Mouse (Mus musculus) Patski (cell line): Measurements from ENCODE around the gene Trpv3. TPM values are rescaled to one million over a fixed set of nuclear protein-coding genes. Genes with fewer than 3 reads are reported as not detected.
"Not testable (repeated sequence)": the region's sequence is repeated elsewhere in the genome, so short reads cannot be mapped to it uniquely, and the experiment has no call there.

Source experiments
- ATAC-seq: fragments of 100-300 bp; one replicate; pipeline ENCODE4 v1.8.0; 2021
- CTCF ChIA-PET: fragments of 350-600 bp; sonication (Branson Sonifier 250); formaldehyde crosslinking; loops from one replicate; lab custom pipeline; 2022; ENCODE audit warnings: inconsistent platforms; lab: Charles Lee
- POLR2A ChIA-PET: fragments of 350-600 bp; sonication (Branson Sonifier 250); formaldehyde crosslinking; loops from one replicate; lab custom pipeline; 2022; ENCODE audit warnings: antibody characterized with exemption, inconsistent platforms; lab: Charles Lee
- DNase-seq: peaks from one replicate; pipeline ENCODE4 v3.0.0-alpha.2; 2011; ENCODE audit warnings: low read depth, low spot score
- H3K27me3 ChIP-seq: fragments of 371-371 bp; one replicate; pipeline ENCODE4 v1.5.1; 2021
- CTCF ChIP-seq: fragments of 100-300 bp; IDR thresholded peaks from one replicate; pipeline ENCODE4 v1.5.1; 2021
- in situ Hi-C: fragments of 300-500 bp; cut with MboI; formaldehyde crosslinking; loops from 3 replicates; pipeline ENCODE4 v1.11.1; 2018; ENCODE audit warnings: low pct_unique_long_range_greater_than_20kb, mixed read lengths
- polyA plus RNA-seq: library from polyadenylated mRNA; unstranded; gene quantifications from one replicate; pipeline ENCODE4 v1.2.3, GENCODE M21; 2021

The Trpv3 gene
- polyA plus RNA-seq, 1 experiment from 2014 or later, result 0.01 TPM

- POLR2A ChIA-PET, result no interaction called here
- CTCF ChIA-PET, result no interaction called here
- ATAC-seq (no peak), DNase-seq (peak; percentile 25)
- TF ChIP-seq CTCF, result no peak
- H3K27me3 ChIP-seq, result no peaks in the 10 kb centered on the region
- in situ Hi-C loops, result loop anchor here (5.0 to 25.0 kb wide), 2 partner anchors 147 to 1078 kb away; partner anchors contain the start of genes Haspin, Olfr411 and Olfr412
Observed at GRCm38 (mm10) chr11:73283926-73284325, 16.7 kb downstream of the Trpv3 start.

GRCm38 (mm10) chr11:73284351-73284750 is 17.2 kb downstream of the Trpv3 start:
- ATAC-seq (no peak), DNase-seq (no peak)
- in situ Hi-C loops, result loop anchor here (5.0 to 25.0 kb wide), 2 partner anchors 147 to 1078 kb away; partner anchors contain the start of genes Haspin, Olfr411 and Olfr412
- ChIA-PET POLR2A (interaction anchor here (0.5 to 0.6 kb wide), 2 partner anchors 56 to 475 kb away, joined by 4 to 5 read pairs; no protein-coding TSS in a partner anchor), CTCF (no interaction called here)
- H3K27me3 ChIP-seq, result no peaks in the 10 kb centered on the region
- no peak for TF ChIP-seq CTCF

GRCm38 (mm10) chr11:73289621-73290020 is 22.4 kb downstream of the Trpv3 start:
- ATAC-seq (no peak), DNase-seq (no peak)
- POLR2A ChIA-PET, result no interaction called here
- no peaks in the 10 kb centered on the region for H3K27me3 ChIP-seq
- CTCF ChIA-PET, result no interaction called here
- in situ Hi-C loops, result loop anchor here (25.0 kb wide), 1 partner anchor 1073 kb away; the partner anchor contains the start of genes Olfr411 and Olfr412
- TF ChIP-seq CTCF, result no peak

GRCm38 (mm10) chr11:73303123-73303522 is 35.9 kb downstream of the Trpv3 start:
- no peaks in the 10 kb centered on the region for H3K27me3 ChIP-seq
- TF ChIP-seq CTCF, result no peak
- DNase-seq (no peak), ATAC-seq (no peak)
- POLR2A ChIA-PET, result no interaction called here
- CTCF ChIA-PET, result no interaction called here
- in situ Hi-C loops, result no loop called here

- CTCF ChIA-PET, result no interaction called here
- ATAC-seq (no peak), DNase-seq (no peak)
- no peak for TF ChIP-seq CTCF
- POLR2A ChIA-PET, result no interaction called here
- H3K27me3 ChIP-seq, result peaks cover 26% of the 10 kb centered on the region
- in situ Hi-C loops, result no loop called here
Observed at GRCm38 (mm10) chr11:73315961-73316360, 48.8 kb downstream of the Trpv3 start.

GRCm38 (mm10) chr11:73318581-73318980 is 51.4 kb downstream of the Trpv3 start:
- ATAC-seq, DNase-seq: not testable (repeated sequence)

GRCm38 (mm10) chr11:73321064-73321463 is 53.9 kb downstream of the Trpv3 start:
- ATAC-seq, CTCF ChIA-PET, in situ Hi-C loops, POLR2A ChIA-PET, DNase-seq, H3K27me3 ChIP-seq: not testable (repeated sequence)

More at GRCm38 (mm10) chr11:73318581-73318980, 51.4 kb downstream of the Trpv3 start:
- H3K27me3 ChIP-seq, result peaks cover 10% of the 10 kb centered on the region
- in situ Hi-C loops, POLR2A ChIA-PET: not testable (repeated sequence)
- CTCF ChIA-PET, result interaction anchor here (2.1 kb wide), 1 partner anchor 10 kb away, joined by 6 read pairs; the partner anchor contains the start of genes Aspa, Gm49340 and Spata22

GRCm38 (mm10) chr11:73323906-73324830 is 57.0 kb downstream of the Trpv3 start:
- DNase-seq, result no peak
- ATAC-seq, result no peak
- no peaks in the 10 kb centered on the region for H3K27me3 ChIP-seq
- ChIA-PET POLR2A (no interaction called here), CTCF (no interaction called here)
- in situ Hi-C loops, result no loop called here
- no peak for TF ChIP-seq CTCF

- ATAC-seq (peak; percentile 96), DNase-seq (peak; percentile 46)
- in situ Hi-C loops, result no loop called here
- no peak for TF ChIP-seq CTCF
- H3K27me3 ChIP-seq, result peaks cover 8% of the 10 kb centered on the region
- CTCF ChIA-PET, result no interaction called here
- POLR2A ChIA-PET, result no interaction called here
Observed at GRCm38 (mm10) chr11:73326485-73326886, 59.3 kb downstream of the Trpv3 start.

- ChIA-PET CTCF (interaction anchor here (2.6 kb wide), 1 partner anchor 10 kb away, joined by 6 read pairs; no protein-coding TSS in a partner anchor), POLR2A (no interaction called here)
- no peak for TF ChIP-seq CTCF
- H3K27me3 ChIP-seq, result peaks cover 13% of the 10 kb centered on the region
- no peak for ATAC-seq
- DNase-seq, result no peak
- in situ Hi-C loops, result no loop called here
Observed at GRCm38 (mm10) chr11:73327361-73327760, 60.2 kb downstream of the Trpv3 start.

GRCm38 (mm10) chr11:73329442-73329841 is 62.3 kb downstream of the Trpv3 start, which contains the start of the genes Aspa, Gm49340 and Spata22:
TSS of gene Aspa (minus strand) at chr11:73329596.
TSS of gene Gm49340 (plus strand) at chr11:73329741.
TSS of gene Spata22 (plus strand) at chr11:73329741.
- POLR2A ChIA-PET, result no interaction called here

More at GRCm38 (mm10) chr11:73329442-73329841, 62.3 kb downstream of the Trpv3 start, which contains the start of the genes Aspa, Gm49340 and Spata22:
- peaks cover 29% of the 10 kb centered on the region for H3K27me3 ChIP-seq
- CTCF ChIA-PET, result interaction anchor here (1.1 to 2.6 kb wide), 2 partner anchors 12 to 15 kb away, joined by 4 to 6 read pairs; no protein-coding TSS in a partner anchor
- ATAC-seq (no peak), DNase-seq (no peak)
- in situ Hi-C loops, result no loop called here
- no peak for TF ChIP-seq CTCF
